Mouse (Mus musculus) MEL-GATA-1-ER (cell line): Measurements from ENCODE around the gene Abcc9.

Source experiments
- DNase-seq: peaks from one replicate; pipeline ENCODE4 v3.0.0-alpha.2; 2012; ENCODE audit warnings: low read depth; ENCODE audit errors: extremely low read depth

The Abcc9 gene

GRCm38 (mm10) chr6:142551482-142551881 is 150.6 kb downstream of the Abcc9 start:
- DNase-seq: no peak

DNA sequence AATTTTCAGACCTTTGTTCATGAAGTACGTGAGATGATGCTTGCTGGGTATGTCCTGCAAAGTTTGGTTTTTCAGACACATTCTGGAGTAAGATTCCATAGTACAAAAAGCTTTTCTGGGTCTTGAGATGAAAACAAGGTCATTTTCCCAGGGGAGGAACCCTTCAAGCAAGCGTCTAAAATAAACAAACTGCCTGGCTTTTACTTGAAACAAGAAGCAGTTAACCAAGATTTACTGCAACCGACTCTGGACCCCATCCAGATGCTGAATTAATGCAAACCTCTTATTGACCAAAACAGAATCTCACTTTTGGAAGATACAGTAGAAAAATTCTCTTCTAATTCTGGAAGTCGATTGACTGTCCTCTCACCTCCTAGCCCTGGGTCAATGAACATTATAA is 151.2 kb downstream of the Abcc9 start:
- DNase-seq: no peak

DNA sequence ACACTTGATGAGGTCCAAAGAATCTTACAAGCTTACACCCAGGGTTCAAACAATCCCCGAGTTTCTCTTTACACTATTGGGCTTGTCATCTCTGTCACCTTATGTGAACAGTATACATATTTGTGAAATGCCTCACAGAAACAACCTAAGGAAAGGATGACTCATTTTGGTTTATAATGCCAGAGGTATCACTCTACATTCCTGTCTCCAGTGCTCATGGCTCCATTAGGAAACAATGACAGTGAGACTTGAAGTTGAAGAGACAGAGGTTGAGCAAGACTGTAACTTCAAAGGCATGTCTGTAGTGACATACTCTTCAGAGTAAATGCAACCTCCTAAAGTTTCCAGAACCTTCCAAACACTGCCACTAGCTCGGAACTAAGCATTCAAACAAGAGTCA is 153.7 kb downstream of the Abcc9 start:
- DNase-seq: no peak

GRCm38 (mm10) chr6:142545132-142545531 is 157.0 kb downstream of the Abcc9 start:
- no peak for DNase-seq

GRCm38 (mm10) chr6:142543648-142544047 is 158.5 kb downstream of the Abcc9 start:
- DNase-seq: no peak

- DNase-seq: no peak
These were observed 159.3 kb downstream of the Abcc9 start for GRCm38 (mm10) chr6:142542800-142543175.

GRCm38 (mm10) chr6:142542082-142542799 is 159.9 kb downstream of the Abcc9 start:
- DNase-seq: no peak

DNA sequence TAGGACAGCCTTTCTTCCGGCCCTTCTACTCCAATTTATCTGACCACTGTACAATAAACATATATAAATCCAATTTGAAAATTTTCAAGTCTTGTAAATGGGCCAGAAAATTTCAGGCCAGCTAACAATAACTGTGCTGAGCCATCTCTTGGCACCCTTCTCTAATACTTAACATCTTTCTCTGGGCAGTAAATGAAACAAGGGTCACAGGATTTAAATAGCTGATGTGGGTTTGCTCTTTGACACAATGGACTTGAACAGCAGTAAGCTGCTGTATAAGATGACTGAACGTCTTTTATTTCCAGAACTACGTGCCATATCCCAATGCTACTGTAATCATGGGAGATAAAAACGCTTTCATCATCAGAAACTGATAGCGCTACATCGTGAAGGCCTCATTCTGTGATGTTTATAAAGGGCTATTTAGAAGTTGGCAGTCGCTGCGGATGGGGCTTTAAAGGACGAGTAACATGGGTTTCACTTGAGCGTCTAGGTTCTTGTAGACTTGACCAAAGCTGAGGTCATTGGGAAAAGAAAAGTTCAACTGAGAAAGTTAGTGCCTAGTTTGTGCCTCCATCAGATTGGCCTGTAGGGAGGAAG is 161.5 kb downstream of the Abcc9 start:
- DNase-seq: no peak

- no peak for DNase-seq
These were observed 162.0 kb downstream of the Abcc9 start for GRCm38 (mm10) chr6:142540131-142540530.

GRCm38 (mm10) chr6:142538503-142538902 is 163.6 kb downstream of the Abcc9 start:
- no peak for DNase-seq
